Mouse (Mus musculus): Measurements from ENCODE around the gene Klk10. TPM values are rescaled to one million over a fixed set of nuclear protein-coding genes. Genes with fewer than 3 reads are reported as not detected.

Klk10 gene
- not detected in 2 replicates for polyA plus RNA-seq (2015; fragmentation: Nextera tagmentation; extraction: Ambion mirVana)

DNA sequence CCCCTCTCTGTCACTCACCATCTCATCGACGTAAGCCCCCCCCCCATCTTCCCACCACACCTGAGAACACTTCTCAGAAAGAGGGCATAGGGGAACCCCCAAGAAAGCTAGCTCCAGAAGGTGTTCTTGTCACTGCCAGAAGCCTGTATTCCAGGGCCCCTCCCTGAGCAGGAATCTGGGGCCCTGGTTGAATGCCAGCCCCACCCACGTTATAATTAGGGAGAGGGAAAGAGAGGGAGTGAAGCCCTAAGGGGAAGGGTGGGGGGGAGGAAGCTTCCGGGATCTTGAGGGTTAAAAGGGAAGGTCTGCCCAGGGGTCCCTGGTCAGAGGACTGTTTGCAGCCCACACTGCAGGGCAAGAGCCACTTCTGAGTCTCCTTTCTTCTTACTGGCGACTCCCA is at the start of gene Klk10:
TSS of gene Klk10 (plus strand) at position 290 of the 400 bp plus-strand sequence.
- WGBS, result 52% methylated on average over 5 of the region's 5 CpGs
- H3K9ac ChIP-seq (replicated peaks), result no peak within 1 kb of the TSS
- no peak within 1 kb of the TSS for H3K4me2 ChIP-seq (replicated peaks)
- no peaks in the 10 kb centered on the region for H3K36me3 ChIP-seq
- H3K9me3 ChIP-seq, result no peaks in the 10 kb centered on the region
- H3K4me1 ChIP-seq (replicated peaks), result peaks cover 7% of the 10 kb centered on the region
- peaks cover 7% of the 10 kb centered on the region for H3K27me3 ChIP-seq
- no peak for ATAC-seq
- H3K4me3 ChIP-seq (replicated peaks), result no peak within 1 kb of the TSS
- no peak within 1 kb of the TSS for H3K27ac ChIP-seq

DNA sequence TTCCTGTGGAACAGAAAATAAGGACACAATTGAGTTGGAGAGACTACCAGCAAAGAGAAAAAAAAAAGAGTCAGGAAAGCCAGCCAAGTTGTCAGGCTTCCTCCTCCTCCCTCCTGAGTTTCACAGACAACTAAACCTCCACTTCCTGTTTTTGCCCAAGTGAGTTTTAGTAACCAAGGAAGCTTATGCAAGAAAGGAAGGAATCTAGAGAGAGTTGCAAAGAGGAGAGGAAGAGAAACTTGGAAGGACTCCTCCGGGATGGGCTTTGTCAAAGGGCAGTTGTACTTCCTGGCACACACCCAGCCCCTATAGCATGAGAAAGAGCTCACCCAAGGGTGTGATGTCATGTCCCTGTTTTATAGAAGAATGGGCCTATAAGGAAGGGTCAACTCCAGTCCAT is 33.0 kb upstream of the Klk10 start:
- H3K27me3 ChIP-seq, result no peaks in the 10 kb centered on the region
- H3K36me3 ChIP-seq, result no peaks in the 10 kb centered on the region
- no peak overlapping the region for H3K4me2 ChIP-seq (replicated peaks)
- 48% methylated on average over 1 of the region's 1 CpGs for WGBS
- no peak overlapping the region for H3K27ac ChIP-seq
- H3K9ac ChIP-seq (replicated peaks), result no peak overlapping the region
- no peak for ATAC-seq
- no peak overlapping the region for H3K4me3 ChIP-seq (replicated peaks)
- H3K9me3 ChIP-seq, result no peaks in the 10 kb centered on the region
- H3K4me1 ChIP-seq (replicated peaks), result no peaks in the 10 kb centered on the region

DNA sequence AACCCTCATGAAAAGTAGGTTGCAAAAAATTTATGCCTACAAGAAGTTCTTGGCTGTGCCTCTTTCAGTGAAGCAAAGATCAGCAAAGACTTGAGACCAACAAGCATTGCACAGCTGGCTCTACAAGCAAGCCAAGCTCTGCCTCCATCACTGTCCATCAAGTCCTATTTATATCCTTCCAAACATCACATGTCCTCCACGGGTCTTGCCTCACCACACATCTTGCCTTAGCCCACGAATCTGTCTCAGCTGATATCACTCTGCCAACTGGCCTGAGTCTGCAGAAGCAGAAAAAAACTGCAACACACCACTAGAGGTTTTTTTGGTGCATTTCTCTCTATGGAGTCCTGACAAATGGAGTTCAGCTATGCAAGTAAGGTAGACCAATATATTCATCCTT is 28.0 kb upstream of the Klk10 start:
- WGBS, result 80% methylated on average over 2 of the region's 2 CpGs
- Histone ChIP-seq H3K4me2 (replicated peaks) (no peak overlapping the region), H3K27ac (no peak overlapping the region), H3K27me3 (no peaks in the 10 kb centered on the region), H3K4me1 (replicated peaks) (no peaks in the 10 kb centered on the region), H3K9ac (replicated peaks) (no peak overlapping the region), H3K36me3 (no peaks in the 10 kb centered on the region), H3K9me3 (no peaks in the 10 kb centered on the region), H3K4me3 (replicated peaks) (no peak overlapping the region)
- no peak for ATAC-seq

DNA sequence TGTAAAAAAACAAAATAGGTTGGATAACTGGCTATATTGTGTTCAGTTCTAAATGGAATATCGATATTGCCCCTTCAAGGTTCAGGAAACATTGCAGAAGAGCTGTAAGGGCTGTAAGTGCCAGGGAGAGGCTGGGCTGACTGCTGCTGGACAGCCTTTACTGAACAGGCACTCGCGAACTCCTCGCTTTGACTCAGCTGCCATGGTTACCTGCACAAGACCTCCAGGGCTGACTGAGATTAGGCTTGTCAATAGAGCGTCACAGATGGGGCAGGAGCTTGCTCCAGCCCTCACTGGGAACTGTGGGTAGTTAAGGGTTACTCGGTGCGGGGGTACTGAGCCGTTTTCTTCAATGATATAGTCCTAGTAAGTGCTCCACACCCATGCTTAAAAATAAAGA is 14.4 kb upstream of the Klk10 start:
- Histone ChIP-seq H3K4me1 (replicated peaks) (no peaks in the 10 kb centered on the region), H3K27me3 (no peaks in the 10 kb centered on the region), H3K9ac (replicated peaks) (no peak overlapping the region), H3K4me3 (replicated peaks) (no peak overlapping the region), H3K9me3 (no peaks in the 10 kb centered on the region), H3K27ac (no peak overlapping the region), H3K36me3 (no peaks in the 10 kb centered on the region), H3K4me2 (replicated peaks) (no peak overlapping the region)
- ATAC-seq, result peak; percentile 58
- 35% methylated on average over 8 of the region's 8 CpGs for WGBS

DNA sequence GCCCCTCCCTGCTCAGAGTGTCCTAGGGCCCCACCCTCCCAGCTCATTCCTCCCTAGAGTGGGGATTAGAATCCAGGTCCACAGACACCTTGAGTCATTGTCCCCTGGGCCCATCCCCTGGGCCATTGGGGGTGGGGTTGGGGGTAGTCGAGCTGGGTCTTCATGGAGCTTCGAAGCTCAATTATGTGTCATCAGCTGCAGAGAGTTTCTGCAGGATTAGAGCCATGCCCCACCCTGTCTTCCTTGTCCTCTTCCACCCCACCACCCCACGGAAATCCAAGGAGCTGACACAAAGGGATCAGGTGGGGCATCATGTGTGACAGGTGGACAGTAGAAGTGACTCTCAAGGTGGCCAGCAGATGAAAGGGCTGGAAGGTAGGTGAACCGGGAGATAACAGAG is 12.2 kb upstream of the Klk10 start, which contains the start of gene Klk12:
TSS of gene Klk12 (plus strand) at position 301 of the 400 bp plus-strand sequence.
- Histone ChIP-seq H3K4me3 (replicated peaks) (no peak within 1 kb of the TSS), H3K36me3 (no peaks in the 10 kb centered on the region), H3K4me2 (replicated peaks) (no peak within 1 kb of the TSS), H3K9ac (replicated peaks) (no peak within 1 kb of the TSS), H3K9me3 (no peaks in the 10 kb centered on the region), H3K27ac (no peak within 1 kb of the TSS), H3K4me1 (replicated peaks) (no peaks in the 10 kb centered on the region), H3K27me3 (no peaks in the 10 kb centered on the region)
- no peak for ATAC-seq
- WGBS, result 88% methylated on average over 4 of the region's 4 CpGs

DNA sequence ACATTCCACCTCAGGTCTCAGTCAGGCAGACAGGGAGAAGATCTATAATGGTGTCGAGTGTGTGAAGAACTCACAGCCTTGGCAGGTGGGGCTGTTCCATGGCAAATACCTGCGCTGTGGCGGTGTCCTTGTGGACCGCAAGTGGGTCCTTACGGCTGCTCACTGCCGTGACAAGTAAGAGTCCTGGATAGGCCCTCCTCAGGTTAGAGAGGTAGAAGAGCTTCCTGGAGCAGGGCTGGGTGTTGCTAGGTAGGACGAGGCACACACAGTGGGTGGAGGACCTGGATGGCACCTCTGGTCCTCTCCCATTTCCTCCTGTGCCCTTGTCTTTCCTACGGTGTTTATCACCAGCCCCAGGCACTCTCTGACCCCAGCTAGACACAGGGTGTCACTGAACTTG is 11.2 kb upstream of the Klk10 start:
- 96% methylated on average over 8 of the region's 8 CpGs for WGBS
- no peaks in the 10 kb centered on the region for H3K36me3 ChIP-seq
- no peak overlapping the region for H3K4me3 ChIP-seq (replicated peaks)
- ATAC-seq, result no peak
- no peaks in the 10 kb centered on the region for H3K27me3 ChIP-seq
- H3K4me2 ChIP-seq (replicated peaks), result no peak overlapping the region
- no peak overlapping the region for H3K27ac ChIP-seq
- peaks cover under 1% of the 10 kb centered on the region for H3K4me1 ChIP-seq (replicated peaks)
- no peaks in the 10 kb centered on the region for H3K9me3 ChIP-seq
- no peak overlapping the region for H3K9ac ChIP-seq (replicated peaks)

DNA sequence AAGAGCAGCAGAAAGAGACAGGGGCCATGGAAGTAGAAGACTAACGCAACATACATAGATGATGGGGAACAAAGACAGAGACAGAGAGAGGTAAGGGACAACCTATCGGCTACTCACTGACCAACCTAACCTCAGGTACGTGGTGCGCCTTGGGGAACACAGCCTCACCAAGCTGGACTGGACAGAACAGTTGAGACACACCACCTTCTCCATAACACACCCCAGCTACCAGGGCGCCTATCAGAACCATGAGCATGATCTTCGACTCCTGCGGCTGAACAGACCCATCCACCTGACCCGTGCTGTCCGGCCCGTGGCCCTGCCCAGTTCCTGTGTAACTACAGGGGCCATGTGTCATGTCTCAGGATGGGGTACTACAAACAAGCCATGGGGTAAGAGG is 10.1 kb upstream of the Klk10 start:
- no peak overlapping the region for H3K4me2 ChIP-seq (replicated peaks)
- ATAC-seq, result no peak
- no peaks in the 10 kb centered on the region for H3K27me3 ChIP-seq
- H3K4me3 ChIP-seq (replicated peaks), result no peak overlapping the region
- no peak overlapping the region for H3K9ac ChIP-seq (replicated peaks)
- WGBS, result 96% methylated on average over 10 of the region's 10 CpGs
- H3K9me3 ChIP-seq, result no peaks in the 10 kb centered on the region
- H3K4me1 ChIP-seq (replicated peaks), result peaks cover 6% of the 10 kb centered on the region
- H3K27ac ChIP-seq, result no peak overlapping the region
- no peaks in the 10 kb centered on the region for H3K36me3 ChIP-seq

DNA sequence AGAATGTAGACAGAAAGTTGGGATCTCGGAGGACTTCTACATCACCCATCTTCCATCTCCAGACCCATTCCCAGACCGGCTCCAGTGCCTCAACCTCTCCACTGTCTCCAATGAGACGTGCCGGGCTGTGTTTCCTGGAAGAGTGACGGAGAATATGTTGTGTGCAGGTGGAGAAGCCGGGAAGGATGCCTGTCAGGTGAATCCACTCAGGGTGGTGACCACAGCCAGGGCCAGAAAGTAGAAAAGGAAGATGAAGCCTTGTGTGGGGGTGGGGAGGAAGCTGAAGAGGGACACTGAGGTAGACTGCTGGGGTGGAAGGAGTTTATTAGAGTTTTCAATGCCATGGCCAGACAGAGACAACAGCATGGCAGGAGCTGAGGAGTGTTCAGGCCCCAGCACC is 8.9 kb upstream of the Klk10 start:
- Histone ChIP-seq H3K9ac (replicated peaks) (no peak overlapping the region), H3K27ac (no peak overlapping the region), H3K4me3 (replicated peaks) (no peak overlapping the region), H3K4me2 (replicated peaks) (no peak overlapping the region), H3K27me3 (no peaks in the 10 kb centered on the region), H3K9me3 (no peaks in the 10 kb centered on the region), H3K36me3 (no peaks in the 10 kb centered on the region), H3K4me1 (replicated peaks) (peaks cover 6% of the 10 kb centered on the region)
- ATAC-seq, result no peak
- WGBS, result 96% methylated on average over 6 of the region's 6 CpGs

DNA sequence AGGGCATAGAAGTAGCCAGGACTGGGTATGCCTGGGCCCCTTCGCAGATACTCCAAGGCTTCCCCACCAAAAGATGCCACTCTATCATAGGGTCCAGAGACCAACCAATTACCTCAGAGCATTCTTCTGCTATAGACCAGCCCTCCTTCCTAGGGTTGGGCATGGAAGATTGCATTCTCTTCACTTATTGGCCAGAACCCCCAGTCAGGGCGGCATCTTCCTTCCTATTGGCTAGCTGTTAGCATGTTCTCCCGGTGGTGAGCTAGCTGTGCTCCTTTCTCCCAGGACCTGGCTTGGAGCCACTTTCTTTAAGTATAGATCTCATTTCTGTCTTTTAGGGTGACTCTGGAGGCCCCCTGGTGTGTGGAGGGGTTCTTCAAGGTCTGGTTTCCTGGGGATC is 7.9 kb upstream of the Klk10 start:
- Histone ChIP-seq H3K9ac (replicated peaks) (no peak overlapping the region), H3K27me3 (no peaks in the 10 kb centered on the region), H3K4me3 (replicated peaks) (no peak overlapping the region), H3K9me3 (no peaks in the 10 kb centered on the region), H3K4me1 (replicated peaks) (peaks cover 6% of the 10 kb centered on the region), H3K27ac (no peak overlapping the region), H3K4me2 (replicated peaks) (no peak overlapping the region), H3K36me3 (no peaks in the 10 kb centered on the region)
- ATAC-seq, result no peak
- 70% methylated on average over 3 of the region's 3 CpGs for WGBS

DNA sequence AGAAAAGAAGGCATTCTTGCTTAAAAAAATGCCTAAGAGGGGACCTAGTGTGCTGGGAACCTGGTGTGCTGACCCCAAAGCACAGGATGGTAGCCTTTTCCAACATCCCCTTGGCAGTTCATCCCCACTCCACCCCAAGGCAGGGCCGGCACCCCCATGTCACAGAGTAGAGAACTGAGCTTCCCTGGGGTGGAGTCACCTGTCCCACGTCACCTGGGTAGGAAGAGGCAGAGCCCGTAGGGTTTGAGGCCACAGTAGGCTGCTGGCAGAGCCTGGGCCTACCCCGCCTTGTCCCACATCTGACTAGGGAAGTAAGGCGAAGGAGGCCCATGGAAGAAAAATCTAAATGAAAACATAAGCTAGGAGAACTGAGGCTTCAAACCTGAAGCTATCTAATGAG is 6.5 kb upstream of the Klk10 start, which contains the start of gene Klk11:
TSS of gene Klk11 (plus strand) at position 241 of the 400 bp plus-strand sequence.
- Histone ChIP-seq H3K9ac (replicated peaks) (no peak within 1 kb of the TSS), H3K4me1 (replicated peaks) (peaks cover 6% of the 10 kb centered on the region), H3K27ac (no peak within 1 kb of the TSS), H3K36me3 (no peaks in the 10 kb centered on the region), H3K27me3 (no peaks in the 10 kb centered on the region), H3K4me2 (replicated peaks) (no peak within 1 kb of the TSS), H3K9me3 (no peaks in the 10 kb centered on the region), H3K4me3 (replicated peaks) (no peak within 1 kb of the TSS)
- WGBS, result 95% methylated on average over 5 of the region's 5 CpGs
- no peak for ATAC-seq

DNA sequence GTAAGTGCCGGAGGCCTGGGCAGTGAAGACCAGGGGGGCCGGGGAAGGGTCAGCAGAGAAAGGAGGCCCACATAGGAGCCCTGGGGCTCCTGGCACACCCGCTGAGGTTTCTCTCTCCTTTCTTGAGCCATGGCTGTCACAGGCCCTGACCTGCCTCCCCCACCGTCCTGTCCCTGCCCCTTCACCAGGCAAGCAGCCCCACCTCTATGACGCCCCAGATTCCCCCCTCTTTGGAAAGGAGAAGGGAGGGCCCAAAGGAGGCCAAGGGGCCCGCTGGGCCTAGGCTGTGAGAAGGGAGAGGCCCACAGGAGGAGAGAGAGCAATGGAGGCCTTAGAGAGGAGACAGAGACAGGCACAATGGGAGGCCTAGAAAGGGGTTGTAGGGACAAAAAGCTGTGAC is 6.0 kb upstream of the Klk10 start:
- Histone ChIP-seq H3K36me3 (no peaks in the 10 kb centered on the region), H3K9me3 (no peaks in the 10 kb centered on the region), H3K4me3 (replicated peaks) (no peak overlapping the region), H3K27ac (no peak overlapping the region), H3K4me2 (replicated peaks) (no peak overlapping the region), H3K27me3 (no peaks in the 10 kb centered on the region), H3K9ac (replicated peaks) (no peak overlapping the region), H3K4me1 (replicated peaks) (peaks cover 6% of the 10 kb centered on the region)
- ATAC-seq, result no peak
- WGBS, result 26% methylated on average over 6 of the region's 6 CpGs

DNA sequence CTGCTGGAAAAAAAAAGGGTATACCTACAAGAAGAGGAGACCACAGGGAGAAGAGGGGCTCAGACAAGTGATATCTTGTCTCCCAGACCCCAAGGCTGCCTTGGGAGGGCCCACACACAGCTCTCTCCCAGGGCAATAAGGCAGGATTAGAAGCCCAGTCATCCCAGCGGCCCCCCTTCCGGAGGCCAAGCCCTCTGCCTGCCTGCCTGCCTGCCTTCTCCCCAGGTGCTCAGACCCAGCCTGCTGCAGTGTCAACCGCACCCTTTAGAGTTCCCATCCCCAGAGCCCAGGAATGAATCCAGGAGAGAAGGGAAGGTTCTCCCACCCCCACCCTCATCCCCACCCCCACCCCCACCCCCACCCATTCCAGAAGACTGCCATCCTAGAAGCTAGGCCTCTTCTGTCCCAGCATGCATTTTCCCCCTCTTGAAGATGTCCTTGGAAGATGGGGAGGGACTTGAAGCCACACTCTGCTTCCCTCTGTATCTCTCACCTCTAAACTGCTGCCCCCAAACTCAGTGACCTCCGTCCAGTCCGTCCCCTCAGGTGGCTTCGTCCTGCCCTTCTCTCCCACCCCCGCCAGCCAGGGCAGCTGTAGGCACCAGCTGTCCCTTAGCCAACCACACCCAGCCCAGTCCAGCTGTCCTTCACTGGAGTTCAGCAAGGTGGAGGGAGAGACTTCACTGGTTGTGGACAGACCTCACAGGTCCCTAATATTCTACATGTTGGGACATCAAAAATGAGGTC is 5.4 kb upstream of the Klk10 start:
- ATAC-seq, result no peak
- Histone ChIP-seq H3K4me2 (replicated peaks) (no peak overlapping the region), H3K4me1 (replicated peaks) (peaks cover 6% of the 10 kb centered on the region), H3K9ac (replicated peaks) (no peak overlapping the region), H3K9me3 (no peaks in the 10 kb centered on the region), H3K36me3 (no peaks in the 10 kb centered on the region), H3K4me3 (replicated peaks) (no peak overlapping the region), H3K27ac (no peak overlapping the region), H3K27me3 (no peaks in the 10 kb centered on the region)
- WGBS, result 39% methylated on average over 7 of the region's 7 CpGs

DNA sequence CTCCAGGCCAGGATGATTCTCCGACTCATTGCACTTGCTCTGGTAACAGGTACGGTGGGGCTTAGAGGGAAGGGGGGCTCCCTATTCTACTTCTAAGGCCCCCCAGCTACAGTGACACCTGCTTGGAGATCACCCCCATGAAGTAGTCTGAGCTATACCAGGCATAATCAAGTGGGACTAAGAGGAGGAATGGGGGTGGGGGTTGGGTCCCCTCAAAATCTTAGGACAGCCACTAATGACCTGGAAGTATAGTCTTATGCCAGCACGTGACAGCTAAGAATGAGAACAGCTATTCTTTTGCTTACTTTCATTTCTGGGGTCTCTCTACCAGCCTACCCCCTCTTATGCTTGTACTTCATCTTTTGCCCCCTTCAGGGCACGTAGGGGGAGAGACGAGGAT is 4.3 kb upstream of the Klk10 start:
- Histone ChIP-seq H3K9me3 (no peaks in the 10 kb centered on the region), H3K36me3 (no peaks in the 10 kb centered on the region), H3K4me2 (replicated peaks) (no peak overlapping the region), H3K27me3 (no peaks in the 10 kb centered on the region), H3K9ac (replicated peaks) (no peak overlapping the region), H3K27ac (no peak overlapping the region), H3K4me3 (replicated peaks) (no peak overlapping the region), H3K4me1 (replicated peaks) (peaks cover 6% of the 10 kb centered on the region)
- 84% methylated on average over 5 of the region's 5 CpGs for WGBS
- ATAC-seq, result no peak

Measured in midbrain, embryonic 13.5 days (tissue).